Mouse (Mus musculus): ENCODE measurements at regions not wholly inside any gene's neighbourhood (a gene's known extent, or its start where the extent isn't known, plus 50 kb on each side); places are given as distances from the start of the nearest gene placed in this dataset.

- Histone ChIP-seq H3K79me3 (ENCODE audit: low read depth) (no peaks in the 10 kb centered on the region), H3K27me3 (ENCODE audit: control insufficient read depth, insufficient read depth, insufficient read length) (no peaks in the 10 kb centered on the region), H3K79me2 (ENCODE audit: control insufficient read depth, insufficient read depth) (no peaks in the 10 kb centered on the region), H3K36me3 (ENCODE audit: control insufficient read depth, insufficient read depth) (no peaks in the 10 kb centered on the region), H3ac (ENCODE audit: control insufficient read depth, insufficient read length, low read depth) (no peak overlapping the region), H3K4me3 (ENCODE audit: insufficient read depth, poor library complexity, severe bottlenecking) (no peak overlapping the region)
- TF ChIP-seq CEBPB (IDR thresholded peaks at IDR 0.05; ENCODE audit: low read depth), result no peak
Observed at GRCm38 (mm10) chr4:81564446-81564845, 121.8 kb upstream of the Mpdz start.

GRCm38 (mm10) chr4:81563574-81563973 lies 121.0 kb upstream of the Mpdz start:
- Histone ChIP-seq H3K79me2 (ENCODE audit: control insufficient read depth, insufficient read depth) (no peaks in the 10 kb centered on the region), H3K79me3 (ENCODE audit: low read depth) (no peaks in the 10 kb centered on the region), H3K4me3 (ENCODE audit: insufficient read depth, poor library complexity, severe bottlenecking) (no peak overlapping the region), H3K27me3 (ENCODE audit: control insufficient read depth, insufficient read depth, insufficient read length) (no peaks in the 10 kb centered on the region), H3ac (ENCODE audit: control insufficient read depth, insufficient read length, low read depth) (no peak overlapping the region), H3K36me3 (ENCODE audit: control insufficient read depth, insufficient read depth) (no peaks in the 10 kb centered on the region)
- TF ChIP-seq USF1 (IDR thresholded peaks at IDR 0.05; ENCODE audit: low read depth) (no peak), FOSL1 (IDR thresholded peaks at IDR 0.05; ENCODE audit: insufficient read depth, low read length, poor library complexity, severe bottlenecking) (no peak), MAX (IDR thresholded peaks at IDR 0.05) (no peak)

GRCm38 (mm10) chr4:81561453-81561852 lies 118.8 kb upstream of the Mpdz start:
- H3K79me3 ChIP-seq (ENCODE audit: low read depth), result no peaks in the 10 kb centered on the region
- H3K27me3 ChIP-seq (ENCODE audit: control insufficient read depth, insufficient read depth, insufficient read length), result no peaks in the 10 kb centered on the region
- no peak overlapping the region for H3ac ChIP-seq (ENCODE audit: control insufficient read depth, insufficient read length, low read depth)
- no peak overlapping the region for H3K4me3 ChIP-seq (ENCODE audit: insufficient read depth, poor library complexity, severe bottlenecking)
- H3K79me2 ChIP-seq (ENCODE audit: control insufficient read depth, insufficient read depth), result no peaks in the 10 kb centered on the region
- TF ChIP-seq MAX (IDR thresholded peaks at IDR 0.05), result no peak
- TF ChIP-seq MYOD1 (IDR thresholded peaks at IDR 0.05; ENCODE audit: control insufficient read depth, insufficient read length, low read depth), result no peak
- no peak for TF ChIP-seq CTCF (IDR thresholded peaks at IDR 0.05; ENCODE audit: control insufficient read depth, insufficient read depth, insufficient read length)
- TF ChIP-seq CEBPB (IDR thresholded peaks at IDR 0.05; ENCODE audit: low read depth), result no peak
- no peak for TF ChIP-seq USF1 (IDR thresholded peaks at IDR 0.05; ENCODE audit: low read depth)
- H3K36me3 ChIP-seq (ENCODE audit: control insufficient read depth, insufficient read depth), result no peaks in the 10 kb centered on the region

- Histone ChIP-seq H3K79me3 (ENCODE audit: low read depth) (no peaks in the 10 kb centered on the region), H3K36me3 (ENCODE audit: control insufficient read depth, insufficient read depth) (no peaks in the 10 kb centered on the region), H3ac (ENCODE audit: control insufficient read depth, insufficient read length, low read depth) (no peak overlapping the region), H3K27me3 (ENCODE audit: control insufficient read depth, insufficient read depth, insufficient read length) (no peaks in the 10 kb centered on the region), H3K79me2 (ENCODE audit: control insufficient read depth, insufficient read depth) (no peaks in the 10 kb centered on the region), H3K4me3 (ENCODE audit: insufficient read depth, poor library complexity, severe bottlenecking) (no peak overlapping the region)
- no peak for TF ChIP-seq MYOG (IDR thresholded peaks at IDR 0.05; ENCODE audit: control insufficient read depth, extremely low read depth, insufficient read length)
- TF ChIP-seq MAX (IDR thresholded peaks at IDR 0.05), result no peak
- no peak for TF ChIP-seq MYOD1 (IDR thresholded peaks at IDR 0.05; ENCODE audit: control insufficient read depth, insufficient read length, low read depth)
- TF ChIP-seq FOSL1 (IDR thresholded peaks at IDR 0.05; ENCODE audit: insufficient read depth, low read length, poor library complexity, severe bottlenecking), result no peak
- TF ChIP-seq USF1 (IDR thresholded peaks at IDR 0.05; ENCODE audit: low read depth), result no peak
- TF ChIP-seq CTCF (IDR thresholded peaks at IDR 0.05; ENCODE audit: control insufficient read depth, insufficient read depth, insufficient read length), result no peak
- TF ChIP-seq CEBPB (IDR thresholded peaks at IDR 0.05; ENCODE audit: low read depth), result no peak
Observed at GRCm38 (mm10) chr4:81550816-81551215, 108.2 kb upstream of the Mpdz start.

GRCm38 (mm10) chr4:81550256-81550655 lies 107.6 kb upstream of the Mpdz start:
- H3K79me3 ChIP-seq (ENCODE audit: low read depth), result no peaks in the 10 kb centered on the region

GRCm38 (mm10) chr4:81540496-81540895 lies 97.9 kb upstream of the Mpdz start:
- TF ChIP-seq CEBPB (IDR thresholded peaks at IDR 0.05; ENCODE audit: low read depth) (no peak), USF1 (IDR thresholded peaks at IDR 0.05; ENCODE audit: low read depth) (no peak), FOSL1 (IDR thresholded peaks at IDR 0.05; ENCODE audit: insufficient read depth, low read length, poor library complexity, severe bottlenecking) (no peak), MAX (IDR thresholded peaks at IDR 0.05) (no peak), MYOD1 (IDR thresholded peaks at IDR 0.05; ENCODE audit: control insufficient read depth, insufficient read length, low read depth) (no peak), MYOG (IDR thresholded peaks at IDR 0.05; ENCODE audit: control insufficient read depth, extremely low read depth, insufficient read length) (no peak), CTCF (IDR thresholded peaks at IDR 0.05; ENCODE audit: control insufficient read depth, insufficient read depth, insufficient read length) (no peak)
- no peak overlapping the region for H3K4me3 ChIP-seq (ENCODE audit: insufficient read depth, poor library complexity, severe bottlenecking)
- H3K79me3 ChIP-seq (ENCODE audit: low read depth), result no peaks in the 10 kb centered on the region
- H3ac ChIP-seq (ENCODE audit: control insufficient read depth, insufficient read length, low read depth), result no peak overlapping the region
- H3K27me3 ChIP-seq (ENCODE audit: control insufficient read depth, insufficient read depth, insufficient read length), result no peaks in the 10 kb centered on the region
- no peaks in the 10 kb centered on the region for H3K36me3 ChIP-seq (ENCODE audit: control insufficient read depth, insufficient read depth)
- H3K79me2 ChIP-seq (ENCODE audit: control insufficient read depth, insufficient read depth), result no peaks in the 10 kb centered on the region

More at GRCm38 (mm10) chr4:81550256-81550655, 107.6 kb upstream of the Mpdz start:
- no peak for TF ChIP-seq USF1 (IDR thresholded peaks at IDR 0.05; ENCODE audit: low read depth)
- no peak for TF ChIP-seq CEBPB (IDR thresholded peaks at IDR 0.05; ENCODE audit: low read depth)
- no peak for TF ChIP-seq FOSL1 (IDR thresholded peaks at IDR 0.05; ENCODE audit: insufficient read depth, low read length, poor library complexity, severe bottlenecking)
- no peak for TF ChIP-seq CTCF (IDR thresholded peaks at IDR 0.05; ENCODE audit: control insufficient read depth, insufficient read depth, insufficient read length)
- TF ChIP-seq MYOG (IDR thresholded peaks at IDR 0.05; ENCODE audit: control insufficient read depth, extremely low read depth, insufficient read length), result no peak
- no peak for TF ChIP-seq MYOD1 (IDR thresholded peaks at IDR 0.05; ENCODE audit: control insufficient read depth, insufficient read length, low read depth)
- no peak for TF ChIP-seq MAX (IDR thresholded peaks at IDR 0.05)
- Histone ChIP-seq H3ac (ENCODE audit: control insufficient read depth, insufficient read length, low read depth) (no peak overlapping the region), H3K27me3 (ENCODE audit: control insufficient read depth, insufficient read depth, insufficient read length) (no peaks in the 10 kb centered on the region), H3K4me3 (ENCODE audit: insufficient read depth, poor library complexity, severe bottlenecking) (no peak overlapping the region), H3K79me2 (ENCODE audit: control insufficient read depth, insufficient read depth) (no peaks in the 10 kb centered on the region), H3K36me3 (ENCODE audit: control insufficient read depth, insufficient read depth) (no peaks in the 10 kb centered on the region)
